In genomic region chr8:94152513-94153300, GRCm38 (mm10) we compare ENCODE assay signal across 8 mouse cellular contexts. TPM values are rescaled to one million over a fixed set of nuclear protein-coding genes. Genes with fewer than 3 reads are reported as not detected.
DNase-seq lines count a peak whose midpoint lies in the region; ATAC-seq lines count a peak whose summit lies in the region.

Gene Mt3 (plus strand): TSS chr8:94152607.

- peak; percentile 88 for ATAC-seq in forebrain, embryonic 16.5 days
- no peak for ATAC-seq in erythroid progenitor cell, adult 5-6 weeks (replicated peaks; ENCODE audit: low FRiP score, poor library complexity, severe bottlenecking)

- peaks cover 19% of the 10 kb centered on the region for H3K4me1 ChIP-seq in forebrain, embryonic 16.5 days (replicated peaks; ENCODE audit: control insufficient read depth, insufficient read depth, low read length)

- H3K27me3 ChIP-seq in forebrain, embryonic 16.5 days (replicated peaks; ENCODE audit: control insufficient read depth, insufficient read depth, low read length): no peaks in the 10 kb centered on the region

- DNase-seq in Muller cell, postnatal 12 days (ENCODE audit: inconsistent ontology term): peak; percentile 87
- peak; percentile 86 to 91 for DNase-seq in cerebellum, adult 18-20 months
- peak; percentile 30 to 34 for DNase-seq in heart, postnatal 36 days
- peak; percentile 89 for DNase-seq in layer of hippocampus, postnatal 14 days (ENCODE audit: low spot score in 2 of 2)
- DNase-seq in lung, postnatal 4 days: peak; percentile 29 to 49
- DNase-seq in right cerebral cortex, postnatal 36 days (ENCODE audit: low spot score in 2 of 2): peak; percentile 81 to 83

- H3K36me3 ChIP-seq in forebrain, embryonic 16.5 days (ENCODE audit: control insufficient read depth, insufficient read depth): no peaks in the 10 kb centered on the region

- peak within 1 kb of the TSS; percentile 38 for H3K27ac ChIP-seq in forebrain, embryonic 16.5 days (ENCODE audit: low read length)

- no peaks in the 10 kb centered on the region for H3K9me3 ChIP-seq in forebrain, embryonic 16.5 days (ENCODE audit: control insufficient read depth, low read length)

- peak within 1 kb of the TSS; percentile 61 for H3K9ac ChIP-seq in forebrain, embryonic 16.5 days (replicated peaks; ENCODE audit: low read depth, low read length)

- intact Hi-C loops in heart, postnatal 36 days (cut with DNase I): no loop called here

- H3K4me2 ChIP-seq in forebrain, embryonic 16.5 days (ENCODE audit: low read length): peak within 1 kb of the TSS; percentile 62

- 1% methylated on average over 29 of the region's 29 CpGs for WGBS in forebrain, embryonic 16.5 days

- peak within 1 kb of the TSS; percentile 51 for H3K4me3 ChIP-seq in forebrain, embryonic 16.5 days (replicated peaks; ENCODE audit: low read length)

RNA-seq across cellular contexts. Expression of gene Mt3, which starts in this region (rescaled TPM):
- polyA plus RNA-seq in forebrain, embryonic 16.5 days (2015; fragmentation: Nextera tagmentation; extraction: Ambion mirVana): 191 and 212 TPM in 2 replicates
- total RNA-seq in heart, postnatal 36 days (2021): 1 to 10 TPM; 1.9 to 4.1 TPM
- 1,000 to 10,000 TPM; 1,034 to 1,120 TPM for total RNA-seq in layer of hippocampus, postnatal 14 days (2021)
- not detected in 2 replicates for total RNA-seq in erythroid progenitor cell, adult 5-6 weeks (2015; ENCODE audit: low replicate concordance)
- total RNA-seq in erythroid progenitor cell, adult 5-6 weeks (2017; ENCODE audit: low replicate concordance): not detected in 2 replicates

Comparison
In these comparisons a context has a peak if more than half of its experiments do, and no peak if none do; other contexts are left out.
1. RNA of gene Mt3 (total RNA-seq): 1,034 to 1,120 TPM in layer of hippocampus, postnatal 14 days; 1.9 to 4.1 TPM in heart, postnatal 36 days and not detected in erythroid progenitor cell, adult 5-6 weeks; every median in the first group is over 100 times any median in the second.
2. DNase-seq: peak in every context shown above with its lines; median percentile 89 in layer of hippocampus, postnatal 14 days; 88 in cerebellum, adult 18-20 months; 87 in Muller cell, postnatal 12 days; 82 in right cerebral cortex, postnatal 36 days; 39 in lung, postnatal 4 days; 32 in heart, postnatal 36 days.